14 mouse cellular contexts compared by ENCODE assay signal in genomic region chr2:157132686-157133540, GRCm38 (mm10). TPM values are rescaled to one million over a fixed set of nuclear protein-coding genes. Genes with fewer than 3 reads are reported as not detected.
DNase-seq lines count a peak whose midpoint lies in the region; ATAC-seq and TF ChIP-seq lines count a peak whose summit lies in the region.
"Had no signal": no experiment of that assay in that cellular context is flagged by ENCODE, and none has a peak within 500 bp of the region (broad histone marks: within the 10 kb centered on the region; RNA-seq: fewer than 3 reads in every experiment).

No protein-coding gene starts in this region.

- peak overlapping the region; percentile 79; the same call in 1 of the 2 replicates for H3K4me2 ChIP-seq in heart, embryonic 14.5 days (ENCODE audit: low read length)
- peak overlapping the region; percentile 94 for H3K4me2 ChIP-seq in liver, embryonic 14.5 days (ENCODE audit: low read depth)

- H3K9me3 ChIP-seq in heart, embryonic 14.5 days (ENCODE audit: control insufficient read depth, low read length): no peaks in the 10 kb centered on the region
- H3K9me3 ChIP-seq in liver, embryonic 14.5 days (ENCODE audit: control insufficient read depth, low read length): no peaks in the 10 kb centered on the region
- H3K9me3 ChIP-seq: heart, embryonic 12.5 days had no signal

- H3K27me3 ChIP-seq in heart, embryonic 14.5 days (ENCODE audit: control insufficient read depth, insufficient read depth, low read length): no peaks in the 10 kb centered on the region
- H3K27me3 ChIP-seq in spleen, adult 2 months (ENCODE audit: control insufficient read depth, insufficient read depth, low read length): no peaks in the 10 kb centered on the region
- H3K27me3 ChIP-seq in liver, embryonic 14.5 days (ENCODE audit: control insufficient read depth, insufficient read depth, low read length): no peaks in the 10 kb centered on the region
- H3K27me3 ChIP-seq in kidney, adult 2 months (replicated peaks; ENCODE audit: control insufficient read depth, insufficient read depth, low read length): no peaks in the 10 kb centered on the region
- H3K27me3 ChIP-seq: heart, embryonic 12.5 days had no signal

- no peak for ATAC-seq in heart, embryonic 14.5 days (ENCODE audit: insufficient number of reproducible peaks, insufficient read depth, low FRiP score, low read depth)
- ATAC-seq in liver, embryonic 14.5 days (ENCODE audit: insufficient read depth): no peak
- ATAC-seq: hindbrain, postnatal 0 days had no signal

- no peak overlapping the region for H3K27ac ChIP-seq in heart, embryonic 14.5 days (replicated peaks in 1 of 2; ENCODE audit: control insufficient read depth in 1 of 2, insufficient read depth in 1 of 2, low read depth in 2 of 2, low read length in 2 of 2)
- peak overlapping the region; percentile 71 for H3K27ac ChIP-seq in spleen, adult 2 months (ENCODE audit: insufficient read depth, low read length)
- no peak overlapping the region for H3K27ac ChIP-seq in liver, embryonic 14.5 days
- no peak overlapping the region for H3K27ac ChIP-seq in kidney, adult 2 months (ENCODE audit: insufficient read depth, low read depth, low read length)
- H3K27ac ChIP-seq: hindbrain, postnatal 0 days; kidney, postnatal 0 days had no signal

- intact Hi-C loops in heart, postnatal 14 days (cut with DNase I): no loop called here

- no peak for TF ChIP-seq POLR2A in spleen, adult 2 months (IDR thresholded peaks at IDR 0.05; ENCODE audit: low read depth, low read length)
- TF ChIP-seq POLR2A in kidney, adult 2 months (IDR thresholded peaks at IDR 0.05; ENCODE audit: low read depth, low read length): no peak

- no peak for DNase-seq in heart, postnatal 14 days
- no peak for DNase-seq in spleen, adult 2 months (ENCODE audit: low read depth in 1 of 2, low spot score in 2 of 2)
- no peak for DNase-seq in spleen, postnatal 4 days (ENCODE audit: low spot score in 2 of 2)
- DNase-seq in liver, embryonic 14.5 days (ENCODE audit: low read depth in 3 of 3, low spot score in 3 of 3): no peak
- DNase-seq in frontal cortex, postnatal 25 days (ENCODE audit: low spot score in 2 of 2): no peak
- no peak for DNase-seq in kidney, adult 2 months
- DNase-seq: adrenal gland, postnatal 10 days; thymus, postnatal 36 days had no signal

- 62% methylated on average over 3 of the region's 3 CpGs for WGBS in heart, embryonic 14.5 days
- WGBS in spleen, adult 2 months: 49% methylated on average over 3 of the region's 3 CpGs
- WGBS in liver, embryonic 14.5 days (ENCODE audit: insufficient replicate concordance): 60% methylated on average over 3 of the region's 3 CpGs
- WGBS in kidney, adult 2 months: 66% methylated on average over 3 of the region's 3 CpGs

- H3K4me3 ChIP-seq in heart, embryonic 14.5 days (ENCODE audit: control insufficient read depth in 1 of 2, insufficient read depth in 1 of 2, low read depth in 1 of 2, low read length in 2 of 2): no peak overlapping the region
- H3K4me3 ChIP-seq in spleen, adult 2 months (ENCODE audit: extremely low read depth, insufficient read depth, insufficient read length): peak overlapping the region; percentile 26; the same call in 1 of the 2 replicates
- peak overlapping the region in 1 of 2 experiments; percentile 34; a peak in 2 of 4 replicates for H3K4me3 ChIP-seq in liver, embryonic 14.5 days (ENCODE audit: insufficient read depth in 1 of 2, low read depth in 2 of 2, low read length in 2 of 2)
- H3K4me3 ChIP-seq in kidney, adult 2 months (ENCODE audit: insufficient read depth, low read depth, low read length): no peak overlapping the region

- no peak for TF ChIP-seq EP300 in liver, embryonic 14.5 days (IDR thresholded peaks at IDR 0.05; ENCODE audit: low read depth)

- no peaks in the 10 kb centered on the region for H3K36me3 ChIP-seq in heart, embryonic 14.5 days (ENCODE audit: control insufficient read depth, insufficient read depth, low read length)
- peaks cover 11% of the 10 kb centered on the region for H3K36me3 ChIP-seq in spleen, adult 2 months (ENCODE audit: control insufficient read depth, insufficient read depth, low read length)
- H3K36me3 ChIP-seq in liver, embryonic 14.5 days (replicated peaks; ENCODE audit: control insufficient read depth, insufficient read depth, low read depth): no peaks in the 10 kb centered on the region
- no peaks in the 10 kb centered on the region for H3K36me3 ChIP-seq in kidney, adult 2 months (ENCODE audit: control insufficient read depth, insufficient read depth, low read length)

- TF ChIP-seq CTCF in spleen, adult 2 months (IDR thresholded peaks at IDR 0.05; ENCODE audit: extremely low read depth, insufficient read depth, insufficient read length, insufficient replicate concordance): no peak
- TF ChIP-seq CTCF in liver, embryonic 14.5 days (IDR thresholded peaks at IDR 0.05; ENCODE audit: low read depth): no peak
- no peak for TF ChIP-seq CTCF in kidney, adult 2 months (conservative IDR thresholded peaks at IDR 0.05; ENCODE audit: insufficient read depth, insufficient read length, low read depth, low read length)

- no peak overlapping the region for H3K9ac ChIP-seq in heart, embryonic 14.5 days (ENCODE audit: low read length)
- H3K9ac ChIP-seq in liver, embryonic 14.5 days (replicated peaks): no peak overlapping the region
- H3K9ac ChIP-seq: heart, embryonic 12.5 days had no signal

- H3K4me1 ChIP-seq in heart, embryonic 14.5 days (ENCODE audit: control insufficient read depth in 2 of 2, insufficient read depth in 2 of 2, low read length in 2 of 2): peaks cover 2 to 13% of the 10 kb centered on the region in 2 experiments; a peak in 2 of 4 replicates
- peaks cover 19% of the 10 kb centered on the region; the same call in 1 of the 2 replicates for H3K4me1 ChIP-seq in spleen, adult 2 months (ENCODE audit: control insufficient read depth, insufficient read depth, insufficient read length)
- peaks cover 10 to 36% of the 10 kb centered on the region in 2 experiments for H3K4me1 ChIP-seq in liver, embryonic 14.5 days (replicated peaks; ENCODE audit: control insufficient read depth in 2 of 2, insufficient read depth in 2 of 2, low read length in 1 of 2)
- no peaks in the 10 kb centered on the region for H3K4me1 ChIP-seq in kidney, adult 2 months (ENCODE audit: control insufficient read depth, insufficient read depth, low read length)

RNA-seq across cellular contexts. Expression of gene Samhd1, which starts 2.2 kb away (rescaled TPM):
- 18.3 and 19.6 TPM in 2 replicates for polyA plus RNA-seq in heart, embryonic 14.5 days (2014; fragmentation: Nextera tagmentation; extraction: Ambion mirVana)
- 10 to 100 TPM; 21.9 to 22.4 TPM for total RNA-seq in heart, postnatal 14 days (2021)
- 120 and 145 TPM in 2 replicates for polyA plus RNA-seq in spleen, adult 2 months (2012; rRNA removed)
- 8.5 and 11.9 TPM in 2 replicates for polyA plus RNA-seq in liver, embryonic 14.5 days (2012; rRNA removed)
- polyA plus RNA-seq in liver, embryonic 14.5 days (2014; fragmentation: Nextera tagmentation; extraction: Ambion mirVana): 17.6 and 18.0 TPM in 2 replicates
- polyA plus RNA-seq in kidney, adult 2 months (2012; rRNA removed): 16.4 and 23.5 TPM in 2 replicates

RNA-seq across cellular contexts. Expression of gene Tldc2, which starts 46.1 kb away (rescaled TPM):
- not detected in 2 replicates for polyA plus RNA-seq in heart, embryonic 14.5 days (2014; fragmentation: Nextera tagmentation; extraction: Ambion mirVana)
- not detected for total RNA-seq in heart, postnatal 14 days (2021)
- not detected in 2 replicates for polyA plus RNA-seq in spleen, adult 2 months (2012; rRNA removed)
- polyA plus RNA-seq in liver, embryonic 14.5 days (2012; rRNA removed): not detected in 2 replicates
- polyA plus RNA-seq in liver, embryonic 14.5 days (2014; fragmentation: Nextera tagmentation; extraction: Ambion mirVana): 0.25 TPM in 1 of 2 replicates, not detected in the other
- 11.3 and 12.2 TPM in 2 replicates for polyA plus RNA-seq in kidney, adult 2 months (2012; rRNA removed)
- total RNA-seq: adrenal gland, postnatal 10 days; common myeloid progenitor, adult 5-6 weeks; hindbrain, postnatal 0 days; layer of hippocampus, postnatal 25 days had no signal
- polyA plus RNA-seq: heart, embryonic 12.5 days had no signal

RNA-seq across cellular contexts. Expression of gene Soga1, which starts 53.9 kb away (rescaled TPM):
- polyA plus RNA-seq in heart, embryonic 14.5 days (2014; fragmentation: Nextera tagmentation; extraction: Ambion mirVana): 4.1 and 5.0 TPM in 2 replicates
- 10 to 100 TPM; 22.8 to 23.8 TPM for total RNA-seq in heart, postnatal 14 days (2021)
- 5.3 and 5.4 TPM in 2 replicates for polyA plus RNA-seq in spleen, adult 2 months (2012; rRNA removed)
- polyA plus RNA-seq in liver, embryonic 14.5 days (2012; rRNA removed): 1.8 and 2.0 TPM in 2 replicates
- 1.6 and 1.8 TPM in 2 replicates for polyA plus RNA-seq in liver, embryonic 14.5 days (2014; fragmentation: Nextera tagmentation; extraction: Ambion mirVana)
- 5.3 and 5.4 TPM in 2 replicates for polyA plus RNA-seq in kidney, adult 2 months (2012; rRNA removed)
